Mouse (Mus musculus) liver, embryonic 14.5 days (tissue): ENCODE measurements around the gene Slc51b.

Experiments
- CTCF ChIP-seq: IDR thresholded peaks from 2 replicates; pipeline ENCODE4 v1.5.1; 2016; ENCODE audit warnings: antibody characterized with exemption, low read depth, control low read depth
- EP300 ChIP-seq: IDR thresholded peaks from 2 replicates; pipeline ENCODE4 v1.6.1; 2016; ENCODE audit warnings: antibody characterized with exemption, low read depth

DNA sequence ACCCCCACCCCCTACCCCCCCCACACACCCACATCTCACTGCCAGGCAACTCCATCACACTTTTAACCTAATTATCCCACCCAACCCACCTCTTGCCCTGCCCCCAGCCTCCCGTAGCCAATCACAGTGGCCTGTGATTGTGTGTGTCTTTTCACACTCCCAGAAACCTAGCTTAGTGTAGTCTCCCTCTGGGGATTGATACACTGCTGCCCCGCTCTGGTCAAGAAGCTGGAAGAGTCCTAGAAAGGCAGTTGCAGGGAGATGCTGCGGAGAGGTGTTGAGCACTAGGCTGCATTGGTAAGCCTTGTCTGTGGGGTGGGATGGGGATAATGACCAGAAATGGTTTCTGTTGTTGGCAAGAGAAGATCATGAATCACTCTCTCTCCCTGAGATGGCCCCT is 5.0 kb downstream of the Slc51b start:
- TF ChIP-seq CTCF (no peak), EP300 (no peak)
